Mouse (Mus musculus): Measurements from ENCODE around the gene Hmgb3. TPM values are rescaled to one million over a fixed set of nuclear protein-coding genes. Genes with fewer than 3 reads are reported as not detected.

Gene Hmgb3
- 7.4 and 14.7 TPM in 2 replicates for polyA plus RNA-seq (2012; rRNA removed; ENCODE audit: low replicate concordance)

DNA sequence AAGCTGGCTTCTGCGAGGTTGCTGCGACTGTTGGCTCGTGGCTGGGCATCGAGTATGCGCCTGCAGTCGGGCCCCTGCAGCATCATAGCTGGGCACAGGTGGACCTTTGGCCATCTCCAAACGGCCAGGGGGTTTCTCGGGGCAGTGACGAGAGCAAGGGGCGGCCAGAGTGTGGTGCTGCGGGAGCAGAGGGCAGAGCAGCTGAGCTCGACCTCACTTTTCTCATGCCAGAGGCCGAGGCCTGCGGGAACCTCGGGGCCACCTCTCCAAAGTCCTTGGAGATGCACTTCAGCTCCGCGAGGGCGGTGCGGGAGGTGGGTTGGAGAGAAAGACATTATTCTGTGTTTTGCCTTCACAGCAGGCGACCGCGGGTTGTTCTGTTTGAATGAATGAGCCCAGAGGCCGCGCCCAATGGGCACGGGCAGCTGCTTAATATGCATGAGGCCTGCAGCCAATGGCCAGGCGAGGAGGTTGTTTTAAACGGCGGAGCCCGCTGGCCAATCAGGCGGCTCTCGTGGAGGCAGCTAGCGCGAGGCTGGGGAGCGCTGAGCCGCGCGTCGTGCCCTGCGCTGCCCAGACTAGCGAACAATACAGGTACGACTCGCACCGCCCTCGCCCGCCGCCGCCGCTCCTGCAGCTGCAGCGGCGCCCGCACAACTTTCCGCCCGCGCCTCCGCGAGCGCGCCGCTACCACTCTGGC is at the start of gene Hmgb3:
TSS of gene Hmgb3 (plus strand) at position 504 of the 700 bp plus-strand sequence.

Other genes starting within 250 kb of the Hmgb3 start
- gene Mtmr1, start 191.2 kb upstream of the Hmgb3 start, polyA plus RNA-seq (2012; rRNA removed; ENCODE audit: low replicate concordance), result 8.2 and 11.7 TPM in 2 replicates
- 33.8 and 46.3 TPM in 2 replicates for gene Cd99l2, start 63.1 kb upstream of the Hmgb3 start, polyA plus RNA-seq (2012; rRNA removed; ENCODE audit: low replicate concordance)
- gene Gpr50, start 107.7 kb downstream of the Hmgb3 start, polyA plus RNA-seq (2012; rRNA removed; ENCODE audit: low replicate concordance), result 0.04 TPM in 1 of 2 replicates, not detected in the other

Measured in subcutaneous adipose tissue, adult 2 months (tissue).